Mouse (Mus musculus) mammary gland, adult 2 months (tissue): ENCODE measurements around the gene Defa22. TPM values are rescaled to one million over a fixed set of nuclear protein-coding genes. Genes with fewer than 3 reads are reported as not detected.

Experiments
- polyA plus RNA-seq: library from polyadenylated mRNA; depleted of rRNA; stranded (reverse); fragments of >200 nt; gene quantifications from 2 replicates; pipeline ENCODE4 v1.2.3, GENCODE M21; 2012; ENCODE audit warnings: low replicate concordance; rRNA removed

Defa22 gene
- not detected in 2 replicates for polyA plus RNA-seq

DNA sequence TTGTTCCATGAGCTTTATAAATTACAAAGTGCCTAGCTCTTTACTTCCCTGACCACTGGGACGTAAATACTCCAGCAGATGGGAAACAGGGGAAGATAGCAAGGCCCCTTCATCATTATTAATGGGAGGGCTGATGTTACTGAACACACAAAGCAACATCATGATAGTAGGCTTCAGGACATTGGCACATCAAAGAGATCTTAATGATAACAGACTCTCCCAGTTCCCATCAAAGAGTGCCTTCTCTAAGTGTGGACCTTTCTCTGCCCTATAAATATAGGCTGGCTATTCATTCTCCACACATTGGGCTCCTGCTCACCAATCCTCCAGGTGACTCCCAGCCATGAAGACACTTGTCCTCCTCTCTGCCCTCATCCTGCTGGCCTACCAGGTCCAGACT, at the start of gene Defa22:
Gene Defa22, plus strand, starts transcription at position 301 of the 400 bp plus-strand sequence.

DNA sequence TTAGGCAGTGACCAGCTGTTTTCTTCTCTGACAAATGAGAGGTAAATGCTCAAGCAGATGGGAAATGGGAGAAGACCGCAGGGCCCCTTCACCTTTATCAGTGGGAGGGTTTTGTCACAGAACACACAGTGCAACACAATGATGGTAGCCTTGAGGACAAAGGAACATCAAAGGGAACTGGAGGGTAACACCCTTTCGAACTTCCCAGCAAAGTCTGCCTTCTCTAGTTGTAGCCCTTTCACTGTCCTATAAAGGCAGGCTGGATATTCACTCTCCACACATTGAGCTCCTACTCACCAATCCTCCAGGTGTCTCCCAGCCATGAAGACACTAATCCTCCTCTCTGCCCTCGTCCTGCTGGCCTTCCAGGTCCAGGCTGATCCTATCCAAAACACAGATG, 27.7 kb upstream of the Defa22 start, which contains the start of gene Defa30:
Gene Defa30, plus strand, starts transcription at position 301 of the 400 bp plus-strand sequence.

DNA sequence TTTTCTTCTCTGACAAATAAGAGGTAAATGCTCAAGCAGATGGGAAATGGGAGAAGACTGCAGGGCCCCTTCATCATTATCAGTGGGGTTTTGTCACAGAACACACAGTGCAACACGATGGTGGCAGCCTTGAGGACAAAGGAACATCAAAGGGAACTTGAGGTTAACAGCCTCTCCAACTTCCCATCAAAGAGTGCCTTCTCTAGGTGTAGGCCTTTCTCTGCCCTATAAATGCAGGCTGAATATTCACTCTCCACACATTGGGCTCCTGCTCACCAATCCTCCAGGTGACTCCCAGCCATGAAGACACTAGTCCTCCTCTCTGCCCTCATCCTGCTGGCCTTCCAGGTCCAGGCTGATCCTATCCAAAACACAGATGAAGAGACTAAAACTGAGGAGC, 29.2 kb downstream of the Defa22 start, which contains the start of gene Defa31:
Gene Defa31, plus strand, starts transcription at position 301 of the 400 bp plus-strand sequence.

GRCm38 (mm10) chr8:21201261-21201660, 39.2 kb downstream of the Defa22 start, which contains the start of gene Gm15293:
Gene Gm15293, plus strand, starts transcription at chr8:21201561.

Other genes with a start within 250 kb of the Defa22 start
- gene Gm6040, start 240.2 kb upstream of the Defa22 start, polyA plus RNA-seq: not detected in 2 replicates
- not detected in 2 replicates for gene AY761185, start 217.6 kb upstream of the Defa22 start, polyA plus RNA-seq
- not detected in 2 replicates for gene Defa21, start 136.7 kb upstream of the Defa22 start, polyA plus RNA-seq
- gene Defa23, start 107.2 kb upstream of the Defa22 start, polyA plus RNA-seq: not detected in 2 replicates
- not detected in 2 replicates for gene Defa35, start 97.2 kb upstream of the Defa22 start, polyA plus RNA-seq
- not detected in 2 replicates for gene Defa25, start 77.8 kb upstream of the Defa22 start, polyA plus RNA-seq
- gene Gm14851, start 66.2 kb upstream of the Defa22 start, polyA plus RNA-seq: not detected in 2 replicates
- not detected in 2 replicates for gene Defa30, start 27.6 kb upstream of the Defa22 start, polyA plus RNA-seq
- not detected in 2 replicates for gene Defa31, start 29.3 kb downstream of the Defa22 start, polyA plus RNA-seq
- gene Gm15293, start 39.3 kb downstream of the Defa22 start, polyA plus RNA-seq: not detected in 2 replicates
- not detected in 2 replicates for gene Gm15292, start 87.5 kb downstream of the Defa22 start, polyA plus RNA-seq
- not detected in 2 replicates for gene Defa27, start 153.3 kb downstream of the Defa22 start, polyA plus RNA-seq
- gene Defa29, start 164.7 kb downstream of the Defa22 start, polyA plus RNA-seq: not detected in 2 replicates
- not detected in 2 replicates for gene Defa2, start 216.2 kb downstream of the Defa22 start, polyA plus RNA-seq
- gene Defa33, start 229.5 kb downstream of the Defa22 start, polyA plus RNA-seq: not detected in 2 replicates